Mouse (Mus musculus) G1E (cell line): ENCODE measurements around the gene Prpsap1. TPM values are rescaled to one million over a fixed set of nuclear protein-coding genes. Genes with fewer than 3 reads are reported as not detected.
A peak's percentile ranks its signal among the peaks of the same experiment; 100 is the strongest.
"Not testable (repeated sequence)": the region's sequence is repeated elsewhere in the genome, so short reads cannot be mapped to it uniquely, and the experiment has no call there.

Experiments used
- ATAC-seq: 2 replicates; pipeline ENCODE4 v1.8.0; 2016; ENCODE audit warnings: mild to moderate bottlenecking; ENCODE audit not compliant: insufficient number of reproducible peaks, poor library complexity, low FRiP score, severe bottlenecking; ENCODE audit errors: extremely low read depth
- DNase-seq: peaks from one replicate; pipeline ENCODE4 v3.0.0; 2012; ENCODE audit warnings: low spot score
- H3K27me3 ChIP-seq: 2 replicates; pipeline ENCODE4 v1.6.1; 2012; ENCODE audit warnings: mild to moderate bottlenecking, low read length, inconsistent platforms; ENCODE audit not compliant: insufficient read depth
- H3K36me3 ChIP-seq: replicated peaks from 2 replicates; pipeline ENCODE3; 2012; ENCODE audit warnings: mild to moderate bottlenecking, inconsistent platforms
- H3K4me1 ChIP-seq: 2 replicates; pipeline ENCODE4 v1.6.1; 2012; ENCODE audit warnings: low read depth, low read length, inconsistent platforms, mixed read lengths; ENCODE audit not compliant: insufficient read depth
- H3K4me3 ChIP-seq: 2 replicates; pipeline ENCODE4 v1.5.1; 2012; ENCODE audit warnings: low read depth, mild to moderate bottlenecking, inconsistent platforms, low read length, moderate library complexity, mixed read lengths
- H3K9me3 ChIP-seq: replicated peaks from 2 replicates; pipeline ENCODE4 v1.6.1; 2012; ENCODE audit warnings: inconsistent platforms
- CTCF ChIP-seq: IDR thresholded peaks from 2 replicates; pipeline ENCODE4 v1.5.1; 2012; ENCODE audit warnings: low read depth, low read length, inconsistent platforms, mixed read lengths
- GATA1 ChIP-seq: IDR thresholded peaks from 2 replicates; pipeline ENCODE4 v1.6.1; 2012; ENCODE audit warnings: borderline replicate concordance, low read length, inconsistent platforms, mixed read lengths
- GATA2 ChIP-seq: IDR thresholded peaks from 2 replicates; pipeline ENCODE4 v1.6.1; 2012; ENCODE audit warnings: low read depth, low read length, inconsistent platforms, borderline replicate concordance
- POLR2AphosphoS5 ChIP-seq: IDR thresholded peaks from 2 replicates; pipeline ENCODE4 v1.6.1; 2012; ENCODE audit warnings: low read depth, low read length, inconsistent platforms; ENCODE audit not compliant: insufficient replicate concordance
- TAL1 ChIP-seq: conservative IDR thresholded peaks from 2 replicates; pipeline ENCODE4 v1.6.1; 2012; ENCODE audit warnings: low read depth, low read length, inconsistent platforms, mixed read lengths
- polyA plus RNA-seq: library from polyadenylated mRNA; stranded (reverse); fragments of >175 nt; gene quantifications from 2 replicates; pipeline ENCODE4 v1.2.3, GENCODE M21; 2012
- total RNA-seq, 2 experiments: library from RNA; stranded (forward) in 1 of 2; stranded (reverse) in 1 of 2; fragments of 200-1000 nt in 1 of 2; fragments of >200 nt in 1 of 2; fragmentation: Nextera tagmentation in 1 of 2; gene quantifications; 2 replicates each; pipeline ENCODE4 v1.2.3; 2014 to 2017

Prpsap1 gene
- total and polyA plus RNA-seq, 3 experiments = 33.3 to 53.9 (median 53.7) TPM

DNA sequence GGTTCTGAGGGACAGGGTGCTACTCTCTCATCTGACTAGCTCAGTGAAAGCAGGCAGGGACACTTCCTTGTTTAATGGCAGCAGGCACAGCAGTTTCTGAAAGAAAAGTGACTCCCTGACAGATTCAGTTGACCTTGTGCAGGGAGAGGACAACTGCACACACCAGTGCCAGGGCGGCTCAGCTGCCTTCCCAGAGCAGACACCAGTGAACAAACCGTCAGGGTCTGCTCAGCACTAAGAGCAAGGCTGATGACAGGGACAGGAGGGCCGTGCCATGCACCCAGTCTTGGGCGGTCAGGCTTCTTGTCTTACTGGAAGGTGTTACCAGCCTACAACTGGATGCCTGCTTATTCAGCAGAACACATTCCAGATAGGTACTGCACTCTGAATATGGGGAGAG, 23.1 kb downstream of the Prpsap1 start:
- DNase-seq (no peak), ATAC-seq (no peak)
- Histone ChIP-seq H3K4me3 (no peak overlapping the region), H3K9me3 (no peaks in the 10 kb centered on the region), H3K27me3 (peaks cover 5% of the 10 kb centered on the region; the same call in 1 of the 2 replicates), H3K36me3 (peaks cover 65% of the 10 kb centered on the region), H3K4me1 (no peaks in the 10 kb centered on the region)
- TF ChIP-seq GATA2 = no peak

DNA sequence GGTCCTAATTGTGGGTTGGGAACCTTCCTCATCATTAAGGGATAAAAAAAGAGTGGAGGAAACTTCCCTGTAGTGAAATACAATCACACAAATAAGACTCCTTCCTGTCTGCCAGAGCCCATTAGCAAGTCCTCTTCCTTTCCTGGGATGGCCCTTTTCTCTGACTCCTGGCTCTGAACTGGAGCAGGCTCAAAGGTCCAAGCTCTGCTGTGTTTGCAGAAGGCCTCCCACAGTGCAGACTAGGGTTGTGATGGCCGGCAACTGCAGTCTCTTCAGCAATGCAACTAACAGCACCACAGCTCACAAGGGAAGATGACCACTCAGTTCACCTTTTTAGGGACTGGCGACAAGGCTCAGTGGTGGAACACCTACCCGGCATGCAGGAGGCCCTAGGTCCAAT, 23.8 kb downstream of the Prpsap1 start:
- Histone ChIP-seq H3K9me3 (no peaks in the 10 kb centered on the region), H3K36me3 (peaks cover 58% of the 10 kb centered on the region)
- ATAC-seq = no peak

DNA sequence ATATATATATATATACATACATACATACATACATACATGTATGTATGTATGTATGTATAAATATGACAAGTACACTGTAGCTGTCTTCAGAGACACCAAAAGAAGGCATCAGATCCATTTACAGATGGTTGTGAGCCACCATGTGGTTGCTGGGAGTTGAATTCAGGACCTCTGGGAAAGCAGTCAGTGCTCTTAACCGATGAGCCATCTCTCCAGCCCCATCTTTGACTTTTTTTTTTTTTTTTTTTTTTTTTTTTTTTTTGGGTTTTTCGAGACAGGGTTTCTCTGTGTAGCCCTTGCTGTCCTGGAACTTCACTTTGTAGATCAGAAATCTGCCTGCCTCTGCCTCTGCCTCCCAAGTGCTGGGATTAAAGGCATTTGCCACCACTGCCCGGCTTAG, 25.7 kb downstream of the Prpsap1 start:
- DNase-seq, H3K4me3 ChIP-seq, H3K9me3 ChIP-seq, H3K4me1 ChIP-seq, ATAC-seq: not testable (repeated sequence)
- peaks cover 13% of the 10 kb centered on the region; the same call in 1 of the 2 replicates for H3K27me3 ChIP-seq
- H3K36me3 ChIP-seq = peaks cover 40% of the 10 kb centered on the region

More for the DNA sequence above, 23.8 kb downstream of the Prpsap1 start:
- Histone ChIP-seq H3K4me1 (no peaks in the 10 kb centered on the region), H3K4me3 (no peak overlapping the region), H3K27me3 (peaks cover 11% of the 10 kb centered on the region; the same call in 1 of the 2 replicates)
- no peak for DNase-seq
- TF ChIP-seq POLR2AphosphoS5 = no peak

DNA sequence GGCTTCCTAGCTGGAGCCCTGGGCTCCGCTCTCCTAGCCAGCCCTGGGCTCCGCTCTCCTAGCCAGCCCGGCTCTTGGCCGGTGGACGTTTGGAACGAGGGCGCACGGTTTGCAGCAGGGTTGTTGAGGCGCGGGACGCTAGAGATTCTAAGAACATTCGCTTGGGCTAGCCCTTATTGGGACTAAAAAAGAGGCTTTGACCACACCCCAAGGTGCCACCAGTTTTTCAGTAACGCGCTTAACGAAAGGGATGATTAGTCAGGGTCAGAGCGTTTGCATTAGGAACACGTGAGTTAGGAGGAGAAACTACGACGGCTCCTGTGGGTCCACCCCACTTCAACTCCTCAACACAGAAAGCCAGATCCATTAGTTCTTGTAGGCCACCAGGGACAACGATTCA, 27.9 kb downstream of the Prpsap1 start, which contains the start of gene Qrich2:
Qrich2 (minus strand) TSS at position 101 of the 400 bp plus-strand sequence.
- Histone ChIP-seq H3K27me3 (peaks cover 28% of the 10 kb centered on the region), H3K4me1 (0 out of 2 replicates have a peak, but pooled peaks cover 3% of the 10 kb centered on the region), H3K9me3 (no peaks in the 10 kb centered on the region), H3K4me3 (no peak within 1 kb of the TSS), H3K36me3 (peaks cover 18% of the 10 kb centered on the region)
- no peak for TF ChIP-seq POLR2AphosphoS5
- no peak for TF ChIP-seq CTCF
- TF ChIP-seq GATA1 = no peak
- TF ChIP-seq TAL1 = no peak
- TF ChIP-seq GATA2 = no peak
- ATAC-seq (no peak), DNase-seq (no peak)

DNA sequence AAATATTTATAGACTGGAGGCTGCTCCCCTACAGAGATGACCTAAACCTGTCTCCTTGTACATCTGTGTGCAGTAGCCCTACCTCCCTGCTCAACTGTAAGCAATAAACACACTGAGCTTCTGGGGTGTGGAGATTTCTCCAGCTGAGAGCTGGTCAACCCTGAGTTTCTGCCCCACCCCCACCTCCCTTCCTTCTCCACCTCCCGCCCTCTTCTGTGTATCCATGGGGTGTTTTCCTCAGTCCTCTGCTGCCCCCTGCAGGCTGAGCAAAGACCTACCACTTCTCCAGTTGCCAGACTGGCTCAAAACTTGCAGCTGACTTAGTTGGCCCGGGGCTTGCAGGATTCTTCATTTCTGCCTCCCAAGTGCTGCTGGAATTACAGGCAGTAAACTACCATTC, 30.2 kb downstream of the Prpsap1 start:
- peaks cover 41% of the 10 kb centered on the region for H3K27me3 ChIP-seq
- ATAC-seq (no peak), DNase-seq (peak; percentile 68)
- no peaks in the 10 kb centered on the region for H3K9me3 ChIP-seq
- 0 out of 2 replicates have a peak, but pooled peaks cover 3% of the 10 kb centered on the region for H3K4me1 ChIP-seq
- TF ChIP-seq POLR2AphosphoS5 (no peak), CTCF (peak; percentile 58)
- H3K4me3 ChIP-seq = no peak overlapping the region
- no peaks in the 10 kb centered on the region for H3K36me3 ChIP-seq

DNA sequence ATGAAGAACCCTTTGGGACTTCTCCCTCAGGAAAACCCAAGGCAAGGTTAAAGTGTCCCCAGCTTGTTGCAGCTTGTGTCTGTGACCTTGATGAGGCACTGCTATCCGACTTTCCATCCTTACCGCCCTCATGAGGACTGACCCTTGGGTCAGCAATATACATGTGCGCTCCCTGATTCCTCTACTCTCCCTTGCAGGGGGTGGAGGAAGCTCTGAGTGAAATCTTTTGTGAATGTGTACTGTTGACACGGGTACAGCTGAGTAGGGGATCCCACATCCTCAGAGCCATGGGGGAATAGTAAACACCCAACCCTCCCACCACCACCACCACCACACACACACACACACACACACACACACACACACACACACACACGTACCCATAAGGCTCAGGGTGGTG, 30.7 kb downstream of the Prpsap1 start:
- Histone ChIP-seq H3K36me3 (no peaks in the 10 kb centered on the region), H3K27me3 (peaks cover 45% of the 10 kb centered on the region), H3K9me3 (no peaks in the 10 kb centered on the region), H3K4me3 (no peak overlapping the region), H3K4me1 (0 out of 2 replicates have a peak, but pooled peaks cover 3% of the 10 kb centered on the region)
- TF ChIP-seq POLR2AphosphoS5 (no peak), GATA1 (no peak), TAL1 (no peak), CTCF (no peak), GATA2 (no peak)
- DNase-seq = no peak
- ATAC-seq = no peak

DNA sequence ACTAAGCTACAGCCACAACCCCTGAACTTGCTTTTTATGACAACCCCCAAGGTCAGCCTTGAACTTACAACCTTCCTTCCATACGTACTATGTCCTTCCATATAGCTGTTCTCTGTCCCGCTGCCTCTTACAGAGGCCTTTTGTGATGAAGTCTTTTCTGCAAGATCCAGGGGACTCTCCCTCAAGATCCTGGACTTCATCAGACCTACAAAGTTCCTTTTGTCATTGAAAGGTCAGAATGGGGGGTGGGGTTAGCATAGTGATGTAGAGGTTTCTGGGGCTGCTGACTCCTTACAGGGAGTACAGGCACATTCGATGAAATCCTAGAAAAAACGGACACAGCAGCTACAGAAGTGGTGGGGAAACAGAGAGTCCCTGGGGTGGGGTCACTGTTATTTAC, 34.2 kb downstream of the Prpsap1 start:
- Histone ChIP-seq H3K4me1 (0 out of 2 replicates have a peak, but pooled peaks cover 5% of the 10 kb centered on the region), H3K9me3 (no peaks in the 10 kb centered on the region), H3K27me3 (peaks cover 67% of the 10 kb centered on the region), H3K4me3 (no peak overlapping the region), H3K36me3 (no peaks in the 10 kb centered on the region)
- TF ChIP-seq POLR2AphosphoS5 = no peak
- TF ChIP-seq CTCF = no peak
- no peak for TF ChIP-seq GATA1
- TF ChIP-seq TAL1 = no peak
- no peak for TF ChIP-seq GATA2
- ATAC-seq (no peak), DNase-seq (no peak)
